Comparison of ENCODE assay signal across 29 mouse cellular contexts in the genomic region with DNA sequence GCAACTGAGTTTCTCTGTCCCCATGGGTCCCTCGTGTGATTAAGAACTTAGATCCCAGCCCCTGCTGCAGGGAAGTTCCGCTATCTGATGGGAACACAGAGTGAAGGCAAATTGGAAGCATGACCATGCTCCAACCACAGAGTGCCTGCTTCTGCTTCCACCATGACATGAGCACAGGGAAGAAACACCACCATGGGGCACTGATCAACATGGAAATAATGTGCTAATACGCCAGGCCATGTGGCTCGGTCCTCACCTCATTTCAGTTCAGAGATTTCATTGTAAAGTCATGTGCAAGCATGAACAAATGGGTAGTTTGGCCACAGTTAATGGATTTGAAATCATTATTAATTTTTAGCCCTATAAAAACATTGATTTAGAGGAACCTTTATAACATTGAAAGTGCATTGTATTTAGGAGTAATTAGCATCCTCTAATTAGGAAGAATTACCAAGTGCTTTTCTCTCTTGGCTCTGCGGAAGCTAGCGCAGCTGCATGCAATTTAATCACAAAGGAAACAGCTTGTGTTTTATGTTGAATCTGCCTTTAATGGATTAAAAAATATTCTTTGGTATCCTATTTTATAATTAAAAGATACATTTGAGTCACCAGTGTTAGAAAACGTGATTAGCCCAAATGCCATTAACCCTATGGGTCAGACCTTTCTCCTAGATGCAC.
DNase-seq lines count a peak whose midpoint lies in the region; ATAC-seq lines count a peak whose summit lies in the region.
"Had no signal": no experiment of that assay in that cellular context is flagged by ENCODE, and none has a peak within 500 bp of the region (broad histone marks: within the 10 kb centered on the region; RNA-seq: fewer than 3 reads in every experiment).

No protein-coding gene starts in this region.

- peak; percentile 67 for ATAC-seq in forebrain, embryonic 13.5 days
- no peak for ATAC-seq in forebrain, embryonic 11.5 days (replicated peaks; ENCODE audit: low FRiP score)
- ATAC-seq in megakaryocyte, adult 5-6 weeks (ENCODE audit: poor library complexity, severe bottlenecking) = no peak
- peak; percentile 77 for ATAC-seq in forebrain, embryonic 14.5 days
- no peak for ATAC-seq in kidney, embryonic 14.5 days (ENCODE audit: low FRiP score, low TSS enrichment)
- ATAC-seq: intestine, postnatal 0 days had no signal

- no peak overlapping the region for H3K4me3 ChIP-seq in forebrain, embryonic 13.5 days
- no peak overlapping the region for H3K4me3 ChIP-seq in forebrain, embryonic 11.5 days (ENCODE audit: low read depth, low read length)
- peak overlapping the region; percentile 1 for H3K4me3 ChIP-seq in megakaryocyte, embryonic 14.5 days (replicated peaks)
- no peak overlapping the region for H3K4me3 ChIP-seq in forebrain, embryonic 14.5 days (ENCODE audit: low read depth, low read length)
- H3K4me3 ChIP-seq in kidney, embryonic 14.5 days (ENCODE audit: low read length) = no peak overlapping the region
- H3K4me3 ChIP-seq: embryonic facial prominence, embryonic 13.5 days; heart, embryonic 10.5 days; heart, embryonic 15.5 days; hindbrain, embryonic 12.5 days; myocyte; stomach, embryonic 15.5 days had no signal

- H3K9me3 ChIP-seq in forebrain, embryonic 13.5 days (replicated peaks) = no peaks in the 10 kb centered on the region
- H3K9me3 ChIP-seq in forebrain, embryonic 11.5 days (ENCODE audit: control insufficient read depth, low read length) = no peaks in the 10 kb centered on the region
- peaks cover 9% of the 10 kb centered on the region for H3K9me3 ChIP-seq in megakaryocyte, embryonic 14.5 days
- H3K9me3 ChIP-seq in forebrain, embryonic 14.5 days (replicated peaks; ENCODE audit: control insufficient read depth, low read length) = 0 out of 2 replicates have a peak, but pooled peaks cover 5% of the 10 kb centered on the region
- no peaks in the 10 kb centered on the region for H3K9me3 ChIP-seq in kidney, embryonic 14.5 days (ENCODE audit: control insufficient read depth, low read length)
- H3K9me3 ChIP-seq: embryonic facial prominence, embryonic 13.5 days; heart, embryonic 10.5 days; heart, embryonic 15.5 days; hindbrain, embryonic 12.5 days; stomach, embryonic 15.5 days had no signal

- H3K27me3 ChIP-seq in forebrain, embryonic 13.5 days = no peaks in the 10 kb centered on the region
- no peaks in the 10 kb centered on the region for H3K27me3 ChIP-seq in forebrain, embryonic 11.5 days (ENCODE audit: control insufficient read depth, insufficient read depth, low read length)
- no peaks in the 10 kb centered on the region for H3K27me3 ChIP-seq in megakaryocyte, embryonic 14.5 days (replicated peaks)
- no peaks in the 10 kb centered on the region for H3K27me3 ChIP-seq in forebrain, embryonic 14.5 days (replicated peaks; ENCODE audit: control insufficient read depth, insufficient read depth, low read length)
- no peaks in the 10 kb centered on the region for H3K27me3 ChIP-seq in kidney, embryonic 14.5 days (ENCODE audit: control insufficient read depth, insufficient read depth, low read length)
- H3K27me3 ChIP-seq: embryonic facial prominence, embryonic 13.5 days; heart, embryonic 15.5 days; hindbrain, embryonic 12.5 days; stomach, embryonic 15.5 days had no signal

- peak overlapping the region; percentile 55 for H3K27ac ChIP-seq in forebrain, embryonic 13.5 days
- no peak overlapping the region for H3K27ac ChIP-seq in forebrain, embryonic 11.5 days (ENCODE audit: low read depth, low read length)
- peak overlapping the region; percentile 76 for H3K27ac ChIP-seq in forebrain, embryonic 14.5 days (ENCODE audit: low read depth, low read length)
- no peak overlapping the region for H3K27ac ChIP-seq in kidney, embryonic 14.5 days (ENCODE audit: low read depth, low read length)
- H3K27ac ChIP-seq: embryonic facial prominence, embryonic 13.5 days; heart, embryonic 10.5 days; heart, embryonic 15.5 days; hindbrain, embryonic 12.5 days; liver, embryonic 14.5 days; stomach, embryonic 15.5 days had no signal

- 0 out of 2 replicates have a peak, but pooled peaks cover 6% of the 10 kb centered on the region for H3K4me1 ChIP-seq in forebrain, embryonic 13.5 days
- no peaks in the 10 kb centered on the region for H3K4me1 ChIP-seq in forebrain, embryonic 11.5 days (replicated peaks; ENCODE audit: control insufficient read depth, insufficient read depth, low read length)
- no peaks in the 10 kb centered on the region for H3K4me1 ChIP-seq in megakaryocyte, embryonic 14.5 days
- H3K4me1 ChIP-seq in forebrain, embryonic 14.5 days (ENCODE audit: control insufficient read depth, insufficient read depth, low read length) = peaks cover 7% of the 10 kb centered on the region; the same call in 1 of the 2 replicates
- no peaks in the 10 kb centered on the region for H3K4me1 ChIP-seq in kidney, embryonic 14.5 days (ENCODE audit: control insufficient read depth, insufficient read depth, low read length)
- H3K4me1 ChIP-seq: embryonic facial prominence, embryonic 13.5 days; heart, embryonic 10.5 days; hindbrain, embryonic 12.5 days; stomach, embryonic 15.5 days had no signal

- 53% methylated on average over 7 of the region's 7 CpGs for WGBS in forebrain, embryonic 13.5 days
- 76% methylated on average over 7 of the region's 7 CpGs for WGBS in forebrain, embryonic 11.5 days
- WGBS in forebrain, embryonic 14.5 days = 35% methylated on average over 7 of the region's 7 CpGs
- WGBS in kidney, embryonic 14.5 days = 87% methylated on average over 7 of the region's 7 CpGs

- no peak for DNase-seq in forebrain, embryonic 11.5 days (ENCODE audit: low spot score)
- peak; percentile 76 for DNase-seq in forebrain, embryonic 14.5 days (ENCODE audit: low spot score)
- DNase-seq in layer of hippocampus, postnatal 10 days (ENCODE audit: low spot score in 2 of 2) = peak; percentile 13 to 22
- DNase-seq in gastrocnemius, postnatal 25 days = no peak
- DNase-seq: adrenal gland, adult 8-10 months; cerebellum, adult 18-20 months; cerebellum, postnatal 10 days; gastrocnemius, postnatal 14 days; heart, adult 11 months; heart, postnatal 36 days; kidney, adult 9 months; kidney, postnatal 25 days; liver; lung, adult 2 months; lung, postnatal 14 days had no signal

- no peak overlapping the region for H3K4me2 ChIP-seq in forebrain, embryonic 13.5 days
- H3K4me2 ChIP-seq in forebrain, embryonic 11.5 days (ENCODE audit: low read depth, low read length, severe bottlenecking) = no peak overlapping the region
- no peak overlapping the region for H3K4me2 ChIP-seq in forebrain, embryonic 14.5 days (ENCODE audit: low read length)
- no peak overlapping the region for H3K4me2 ChIP-seq in kidney, embryonic 14.5 days (replicated peaks; ENCODE audit: low read depth, low read length)
- H3K4me2 ChIP-seq: embryonic facial prominence, embryonic 13.5 days; heart, embryonic 15.5 days; hindbrain, embryonic 12.5 days; midbrain, embryonic 11.5 days; stomach, embryonic 15.5 days had no signal

- H3K9ac ChIP-seq in forebrain, embryonic 13.5 days = no peak overlapping the region
- no peak overlapping the region for H3K9ac ChIP-seq in forebrain, embryonic 11.5 days (ENCODE audit: low read length)
- H3K9ac ChIP-seq in forebrain, embryonic 14.5 days (ENCODE audit: low read length) = no peak overlapping the region
- H3K9ac ChIP-seq in kidney, embryonic 14.5 days (ENCODE audit: low read depth, low read length) = no peak overlapping the region
- H3K9ac ChIP-seq: embryonic facial prominence, embryonic 13.5 days; heart, embryonic 15.5 days; hindbrain, embryonic 12.5 days; liver, embryonic 14.5 days; stomach, embryonic 15.5 days had no signal

- H3K36me3 ChIP-seq in forebrain, embryonic 13.5 days (ENCODE audit: poor library complexity, severe bottlenecking) = no peaks in the 10 kb centered on the region
- no peaks in the 10 kb centered on the region for H3K36me3 ChIP-seq in forebrain, embryonic 11.5 days (ENCODE audit: control insufficient read depth, insufficient read depth, low read length)
- no peaks in the 10 kb centered on the region for H3K36me3 ChIP-seq in megakaryocyte, embryonic 14.5 days (replicated peaks; ENCODE audit: low read length)
- no peaks in the 10 kb centered on the region for H3K36me3 ChIP-seq in forebrain, embryonic 14.5 days (ENCODE audit: control insufficient read depth, insufficient read depth, low read length)
- H3K36me3 ChIP-seq in kidney, embryonic 14.5 days (ENCODE audit: control insufficient read depth, insufficient read depth, low read length) = no peaks in the 10 kb centered on the region
- H3K36me3 ChIP-seq: embryonic facial prominence, embryonic 13.5 days; G1E; heart, embryonic 10.5 days; heart, embryonic 15.5 days; hindbrain, embryonic 12.5 days; stomach, embryonic 15.5 days had no signal

Comparison
In these comparisons a context has a peak if more than half of its experiments do, and no peak if none do; other contexts are left out.
1. ATAC-seq: peak in forebrain, embryonic 13.5 days (single experiment) and forebrain, embryonic 14.5 days (single experiment); none in forebrain, embryonic 11.5 days (single experiment), megakaryocyte, adult 5-6 weeks (single experiment) and kidney, embryonic 14.5 days (single experiment).
2. H3K27ac ChIP-seq: peak in forebrain, embryonic 13.5 days (single experiment) and forebrain, embryonic 14.5 days (single experiment); none in forebrain, embryonic 11.5 days (single experiment) and kidney, embryonic 14.5 days (single experiment).
3. DNase-seq: peak in forebrain, embryonic 14.5 days (single experiment) and layer of hippocampus, postnatal 10 days (2 of 2); none in forebrain, embryonic 11.5 days (single experiment) and gastrocnemius, postnatal 25 days (single experiment).